Mouse (Mus musculus) spleen, adult 2 months (tissue): ENCODE results near the gene Sdha. TPM values are rescaled to one million over a fixed set of nuclear protein-coding genes. Genes with fewer than 3 reads are reported as not detected.

ENCODE experiments used
- DNase-seq, 2 experiments: peaks; one replicate each; pipeline versions ENCODE4 v3.0.0 to v3.0.0-alpha.2; 2012 to 2021; ENCODE audit warnings: low spot score in 2 of 2, low read depth in 1 of 2
- H3K27ac ChIP-seq: fragments of 200-500 bp; 2 replicates; pipeline ENCODE4 v1.5.1; 2012; ENCODE audit warnings: low read length, inconsistent platforms; ENCODE audit not compliant: insufficient read depth
- H3K27me3 ChIP-seq: fragments of 200-500 bp; 2 replicates; pipeline ENCODE4 v1.6.1; 2012; ENCODE audit warnings: mild to moderate bottlenecking, moderate library complexity, low read length, inconsistent platforms; ENCODE audit not compliant: control insufficient read depth, insufficient read depth
- H3K36me3 ChIP-seq: fragments of 200-500 bp; 2 replicates; pipeline ENCODE4 v1.6.1; 2012; ENCODE audit warnings: mild to moderate bottlenecking, low read length, inconsistent platforms; ENCODE audit not compliant: control insufficient read depth, insufficient read depth
- H3K4me1 ChIP-seq: fragments of 200-500 bp; 2 replicates; pipeline ENCODE4 v1.6.1; 2011; ENCODE audit warnings: inconsistent platforms; ENCODE audit not compliant: control insufficient read depth, insufficient read depth, insufficient read length
- H3K4me3 ChIP-seq: fragments of 200-500 bp; 2 replicates; pipeline ENCODE4 v1.5.1; 2011; ENCODE audit warnings: mild to moderate bottlenecking, inconsistent platforms; ENCODE audit not compliant: insufficient read depth, insufficient read length; ENCODE audit errors: extremely low read depth
- CTCF ChIP-seq: fragments of 200-500 bp; IDR thresholded peaks from 2 replicates; pipeline ENCODE4 v1.5.1; 2011; ENCODE audit warnings: mild to moderate bottlenecking, inconsistent platforms; ENCODE audit not compliant: insufficient read depth, insufficient read length, insufficient replicate concordance; ENCODE audit errors: extremely low read depth
- POLR2A ChIP-seq: fragments of 200-500 bp; IDR thresholded peaks from 2 replicates; pipeline ENCODE4 v1.6.1; 2011; ENCODE audit warnings: low read depth, low read length, inconsistent platforms
- WGBS: fragments of 180-500 bp; shearing (Covaris S2); methylation state at CpG from one replicate; pipeline ENCODE4 v1.1.7; 2018; 5-methylcytosine and 5-hydroxymethylcytosine counted together
- polyA plus RNA-seq: library from polyadenylated mRNA; depleted of rRNA; stranded (reverse); fragments of >200 nt; gene quantifications from 2 replicates; pipeline ENCODE4 v1.2.3, GENCODE M21; 2012

Gene Sdha
- polyA plus RNA-seq, 1 experiment, result 69.0 TPM

DNA sequence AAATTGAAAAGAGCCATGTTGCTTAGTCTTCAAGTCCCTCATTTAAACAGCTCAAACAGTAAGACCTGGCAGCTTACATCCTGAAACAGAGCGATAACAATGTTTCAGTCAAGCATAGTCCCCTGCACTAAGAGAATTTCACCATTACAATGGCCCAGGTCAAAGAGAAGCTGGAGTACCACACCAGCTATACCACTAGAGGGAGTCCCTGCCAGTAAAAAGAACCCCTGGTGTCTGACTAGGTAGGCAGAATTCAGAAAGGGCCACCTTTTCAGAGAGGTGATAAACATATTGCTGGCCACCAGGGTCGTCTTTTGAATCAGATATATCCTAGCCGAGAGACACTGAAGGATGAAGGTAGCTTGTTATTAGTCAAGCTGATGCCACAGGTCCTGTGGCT is 9.0 kb downstream of the Sdha start:
- Histone ChIP-seq H3K27me3 (no peaks in the 10 kb centered on the region), H3K4me1 (no peaks in the 10 kb centered on the region), H3K27ac (no peak overlapping the region), H3K4me3 (no peak overlapping the region), H3K36me3 (peaks cover 29% of the 10 kb centered on the region)
- peak; percentile 38; the same call in 1 of the 2 replicates for TF ChIP-seq CTCF
- no peak for TF ChIP-seq POLR2A
- WGBS, result 55% methylated on average over 3 of the region's 3 CpGs
- DNase-seq, result peak; percentile 38 to 39

DNA sequence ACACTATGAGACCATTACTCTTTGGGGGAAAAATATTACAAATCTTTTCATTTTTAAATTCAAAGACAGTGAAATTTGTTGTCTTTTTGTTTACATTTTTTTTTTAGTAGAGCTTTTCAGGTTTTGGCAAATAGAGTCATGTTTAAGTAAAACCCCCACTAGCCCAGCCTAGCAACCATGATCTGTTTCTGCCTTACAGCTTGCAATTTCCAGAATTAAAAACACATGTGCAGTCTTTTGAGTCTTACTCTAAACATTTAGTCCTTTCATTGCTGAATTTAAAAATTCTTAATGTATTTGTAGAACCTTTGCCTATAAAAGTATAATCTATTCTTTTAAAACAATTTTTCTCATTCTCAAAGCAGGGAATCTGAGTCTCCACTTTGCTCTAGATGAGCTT is 20.8 kb downstream of the Sdha start:
- Histone ChIP-seq H3K27ac (no peak overlapping the region), H3K27me3 (no peaks in the 10 kb centered on the region), H3K36me3 (peaks cover 51% of the 10 kb centered on the region), H3K4me3 (no peak overlapping the region), H3K4me1 (no peaks in the 10 kb centered on the region)
- no peak for TF ChIP-seq CTCF
- DNase-seq, result no peak

DNA sequence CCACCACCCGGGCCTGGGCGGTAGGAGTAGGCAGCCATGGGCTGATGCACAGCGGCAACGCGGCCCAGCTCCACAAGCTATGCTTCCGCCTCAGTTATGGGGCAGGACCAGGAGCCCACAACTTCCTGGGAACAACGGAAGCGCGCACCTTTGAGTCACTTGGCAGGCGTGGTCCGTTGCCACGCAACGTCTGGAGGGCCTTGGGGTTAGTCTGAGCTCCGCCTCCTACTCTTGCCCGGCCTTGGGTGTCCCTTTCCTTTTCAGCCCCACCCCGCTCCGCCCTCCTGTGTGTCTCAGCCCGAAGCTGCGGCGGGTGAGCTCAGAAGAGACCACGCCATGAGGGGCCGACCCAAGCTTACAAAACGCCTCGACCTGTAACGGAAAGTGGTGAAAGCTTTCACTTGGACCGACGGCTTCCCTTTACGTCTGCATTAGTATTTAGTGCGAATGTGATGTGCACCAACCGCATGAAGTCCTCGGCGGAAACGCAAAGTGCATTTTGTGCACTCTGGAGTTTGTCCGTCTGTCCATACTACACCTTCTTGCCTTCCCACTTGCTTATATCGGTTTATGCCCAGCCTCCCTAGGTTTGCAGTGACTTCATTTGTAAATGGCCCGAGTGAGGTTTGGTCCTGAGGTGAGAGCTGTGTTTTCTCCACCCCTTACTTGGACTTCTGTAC is 32.8 kb downstream of the Sdha start, which contains the start of gene Pdcd6:
Gene Pdcd6, minus strand, starts transcription at position 411 of the 680 bp plus-strand sequence.
- peaks cover 12% of the 10 kb centered on the region for H3K36me3 ChIP-seq
- 2% methylated on average over 36 of the region's 36 CpGs for WGBS
- DNase-seq, result peak; percentile 80 to 90

DNA sequence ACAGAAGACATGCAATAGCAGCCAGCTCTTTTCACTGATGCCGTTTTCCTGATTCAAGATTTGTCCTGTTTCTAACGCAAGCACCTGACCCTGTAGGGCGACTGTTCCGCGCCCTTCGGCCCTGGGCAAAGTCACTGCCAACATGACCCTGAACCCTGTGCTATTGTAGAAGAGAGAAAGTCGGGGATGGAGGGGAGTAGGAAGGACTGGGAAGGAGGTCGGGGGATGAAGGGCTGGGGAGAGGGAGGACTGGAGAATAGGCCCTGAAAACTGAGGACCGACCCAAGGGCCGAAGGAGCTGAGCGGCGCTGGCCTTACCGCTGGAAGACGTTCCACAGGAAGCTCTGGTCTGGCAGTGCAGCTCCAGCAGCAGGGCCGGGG is 33.3 kb downstream of the Sdha start:
- H3K4me3 ChIP-seq, result peak overlapping the region; percentile 88
- H3K27me3 ChIP-seq, result no peaks in the 10 kb centered on the region
- H3K36me3 ChIP-seq, result peaks cover 7% of the 10 kb centered on the region; the same call in 1 of the 2 replicates
- under 1% methylated on average over 15 of the region's 15 CpGs for WGBS
- peak overlapping the region; percentile 64 for H3K27ac ChIP-seq
- H3K4me1 ChIP-seq, result peaks cover 2% of the 10 kb centered on the region; the same call in 1 of the 2 replicates
- DNase-seq, result no peak
- TF ChIP-seq POLR2A, result no peak
- TF ChIP-seq CTCF, result no peak

More for the DNA sequence above, 32.8 kb downstream of the Sdha start, which contains the start of gene Pdcd6:
- TF ChIP-seq CTCF (no peak), POLR2A (peak; percentile 27; the same call in 1 of the 2 replicates)
- H3K4me3 ChIP-seq, result peak within 1 kb of the TSS; percentile 88
- peak within 1 kb of the TSS; percentile 64 for H3K27ac ChIP-seq
- H3K4me1 ChIP-seq, result peaks cover 2% of the 10 kb centered on the region; the same call in 1 of the 2 replicates
- H3K27me3 ChIP-seq, result no peaks in the 10 kb centered on the region

DNA sequence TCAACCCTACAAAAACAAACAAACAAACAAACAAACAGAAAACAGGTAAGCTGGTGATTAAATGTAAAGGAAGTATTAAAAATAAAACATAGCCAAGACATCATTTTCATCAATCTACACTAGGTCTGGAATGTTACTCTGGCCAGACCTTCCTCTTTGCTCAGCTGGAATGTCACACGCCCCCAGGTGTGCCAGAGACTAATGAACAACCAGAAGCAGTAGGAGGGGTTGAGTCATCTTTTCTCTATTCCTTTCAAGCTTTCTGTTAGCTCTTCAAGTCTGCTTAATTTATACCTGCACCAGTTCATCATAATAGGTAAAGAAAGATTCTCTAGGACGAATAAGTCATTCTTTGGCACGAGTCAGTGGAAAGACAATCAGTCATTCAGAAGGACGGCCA is 33.7 kb downstream of the Sdha start:
- 28% methylated on average over 4 of the region's 4 CpGs for WGBS
- DNase-seq, result no peak
- Histone ChIP-seq H3K27ac (peak overlapping the region; percentile 64; the same call in 1 of the 2 replicates), H3K4me1 (peaks cover 2% of the 10 kb centered on the region; the same call in 1 of the 2 replicates), H3K4me3 (peak overlapping the region; percentile 88), H3K27me3 (no peaks in the 10 kb centered on the region), H3K36me3 (peaks cover 7% of the 10 kb centered on the region; the same call in 1 of the 2 replicates)
- no peak for TF ChIP-seq CTCF
- TF ChIP-seq POLR2A, result no peak

DNA sequence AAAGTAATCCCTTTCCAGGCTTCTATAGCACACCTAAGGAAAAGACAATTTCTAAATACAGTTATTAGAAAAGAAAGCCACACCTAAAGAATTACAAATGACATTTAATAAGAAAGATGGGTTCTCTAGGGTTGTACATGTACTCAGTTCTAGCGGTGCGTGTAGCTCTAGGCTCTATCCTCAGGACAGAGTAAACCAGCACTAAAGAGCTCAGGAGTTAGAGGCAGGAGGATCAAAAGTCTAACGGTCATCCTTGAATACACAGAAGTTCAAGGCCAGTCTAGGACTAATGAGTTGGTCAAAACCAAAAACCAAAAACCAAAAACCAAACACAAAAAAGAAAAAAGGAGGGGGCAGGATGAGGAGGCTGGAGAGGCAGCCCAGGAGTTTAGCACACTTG is 35.5 kb downstream of the Sdha start:
- WGBS, result 98% methylated on average over 3 of the region's 3 CpGs
- no peak for DNase-seq
- H3K27me3 ChIP-seq, result no peaks in the 10 kb centered on the region
- H3K36me3 ChIP-seq, result peaks cover 1% of the 10 kb centered on the region
- no peak for TF ChIP-seq CTCF
- TF ChIP-seq POLR2A, result no peak
- H3K4me1 ChIP-seq, result peaks cover 2% of the 10 kb centered on the region; the same call in 1 of the 2 replicates
- H3K27ac ChIP-seq, result no peak overlapping the region
- no peak overlapping the region for H3K4me3 ChIP-seq

DNA sequence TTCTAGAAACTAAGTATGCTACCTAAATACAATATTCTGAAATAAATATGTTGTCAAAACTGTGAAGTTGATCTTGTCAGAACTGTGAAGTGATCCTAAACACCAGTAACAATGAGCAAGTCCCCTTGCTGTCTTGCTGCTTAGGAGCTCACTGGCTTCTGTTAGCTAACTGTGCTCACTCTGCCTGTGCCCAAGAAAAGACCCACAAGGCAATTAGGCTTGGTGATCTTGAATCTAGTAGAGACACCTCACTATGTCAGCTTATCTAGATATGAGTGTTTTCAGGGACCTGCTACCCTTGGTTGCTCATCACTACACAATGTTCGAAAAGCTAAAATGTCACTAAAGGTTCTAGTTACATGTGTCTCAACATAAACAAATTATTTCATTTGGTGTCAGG is 44.3 kb downstream of the Sdha start:
- WGBS, result 92% methylated on average over 1 of the region's 1 CpGs
- H3K4me1 ChIP-seq, result no peaks in the 10 kb centered on the region
- TF ChIP-seq CTCF (no peak), POLR2A (no peak)
- no peak overlapping the region for H3K27ac ChIP-seq
- H3K4me3 ChIP-seq, result no peak overlapping the region
- H3K27me3 ChIP-seq, result no peaks in the 10 kb centered on the region
- no peak for DNase-seq
- H3K36me3 ChIP-seq, result peaks cover 24% of the 10 kb centered on the region
